Mouse (Mus musculus): ENCODE measurements at regions not wholly inside any gene's neighbourhood (a gene's known extent, or its start where the extent isn't known, plus 50 kb on each side); places are given as distances from the start of the nearest gene placed in this dataset.

- in situ Hi-C loops (cut with MboI; ENCODE audit: low sequenced_read_pairs in 2 of 2, unreplicated experiment in 2 of 2) = no loop called here
- no peak overlapping the region for H3K9ac ChIP-seq (ENCODE audit: insufficient read depth, low read depth, low read length, poor library complexity, severe bottlenecking)
Measured at GRCm38 (mm10) chr6:107661009-107661764, 131.6 kb downstream of the Lrrn1 start.

GRCm38 (mm10) chr6:107699298-107699697, 169.7 kb downstream of the Lrrn1 start:
- H3K36me3 ChIP-seq (ENCODE audit: control insufficient read depth, insufficient read depth, low read length, poor library complexity, severe bottlenecking) = no peaks in the 10 kb centered on the region
- in situ Hi-C loops (cut with MboI; ENCODE audit: low sequenced_read_pairs in 2 of 2, unreplicated experiment in 2 of 2) = no loop called here
- DNase-seq (ENCODE audit: low read depth, low spot score) = no peak
- H3K9me3 ChIP-seq (ENCODE audit: control insufficient read depth, insufficient read depth, low read depth, low read length) = no peaks in the 10 kb centered on the region
- no peak overlapping the region for H3K4me3 ChIP-seq (ENCODE audit: insufficient read depth in 1 of 2, low read depth in 1 of 2, low read length in 2 of 2, poor library complexity in 1 of 2, severe bottlenecking in 1 of 2)
- no peak for TF ChIP-seq HCFC1 (IDR thresholded peaks at IDR 0.05; ENCODE audit: borderline replicate concordance, insufficient read depth, low read length)
- TF ChIP-seq CHD2 (IDR thresholded peaks at IDR 0.05; ENCODE audit: low read depth, low read length) = no peak
- TF ChIP-seq ZNF384 (IDR thresholded peaks at IDR 0.05; ENCODE audit: low read depth, low read length) = no peak
- TF ChIP-seq MAFK (IDR thresholded peaks at IDR 0.05; ENCODE audit: insufficient read depth, low read depth, low read length) = no peak
- TF ChIP-seq ZC3H11A (IDR thresholded peaks at IDR 0.05; ENCODE audit: borderline replicate concordance, low read depth, low read length) = no peak
- no peaks in the 10 kb centered on the region for H3K4me1 ChIP-seq (ENCODE audit: control insufficient read depth in 2 of 2, insufficient read depth in 2 of 2, low read length in 2 of 2, poor library complexity in 1 of 2)
- no peak overlapping the region for H3K27ac ChIP-seq (ENCODE audit: insufficient read depth, low read depth, low read length, poor library complexity, severe bottlenecking)
- no peak overlapping the region for H3K9ac ChIP-seq (ENCODE audit: insufficient read depth, low read depth, low read length, poor library complexity, severe bottlenecking)

More at GRCm38 (mm10) chr6:107661009-107661764, 131.6 kb downstream of the Lrrn1 start:
- no peak overlapping the region for H3K27ac ChIP-seq (ENCODE audit: insufficient read depth, low read depth, low read length, poor library complexity, severe bottlenecking)
- no peak overlapping the region for H3K4me3 ChIP-seq (ENCODE audit: insufficient read depth in 1 of 2, low read depth in 1 of 2, low read length in 2 of 2, poor library complexity in 1 of 2, severe bottlenecking in 1 of 2)
- no peak for DNase-seq (ENCODE audit: low read depth, low spot score)
- no peaks in the 10 kb centered on the region for H3K4me1 ChIP-seq (ENCODE audit: control insufficient read depth in 2 of 2, insufficient read depth in 2 of 2, low read length in 2 of 2, poor library complexity in 1 of 2)
- H3K9me3 ChIP-seq (ENCODE audit: control insufficient read depth, insufficient read depth, low read depth, low read length) = no peaks in the 10 kb centered on the region
- H3K36me3 ChIP-seq (ENCODE audit: control insufficient read depth, insufficient read depth, low read length, poor library complexity, severe bottlenecking) = no peaks in the 10 kb centered on the region
- TF ChIP-seq MAFK (IDR thresholded peaks at IDR 0.05; ENCODE audit: insufficient read depth, low read depth, low read length) (no peak), ZC3H11A (IDR thresholded peaks at IDR 0.05; ENCODE audit: borderline replicate concordance, low read depth, low read length) (no peak), CHD2 (IDR thresholded peaks at IDR 0.05; ENCODE audit: low read depth, low read length) (no peak), ZNF384 (IDR thresholded peaks at IDR 0.05; ENCODE audit: low read depth, low read length) (no peak), HCFC1 (IDR thresholded peaks at IDR 0.05; ENCODE audit: borderline replicate concordance, insufficient read depth, low read length) (no peak)

GRCm38 (mm10) chr6:107708185-107708584, 178.6 kb downstream of the Lrrn1 start:
- Histone ChIP-seq H3K36me3 (ENCODE audit: control insufficient read depth, insufficient read depth, low read length, poor library complexity, severe bottlenecking) (no peaks in the 10 kb centered on the region), H3K9ac (ENCODE audit: insufficient read depth, low read depth, low read length, poor library complexity, severe bottlenecking) (no peak overlapping the region), H3K4me3 (ENCODE audit: insufficient read depth in 1 of 2, low read depth in 1 of 2, low read length in 2 of 2, poor library complexity in 1 of 2, severe bottlenecking in 1 of 2) (no peak overlapping the region), H3K9me3 (ENCODE audit: control insufficient read depth, insufficient read depth, low read depth, low read length) (no peaks in the 10 kb centered on the region), H3K4me1 (ENCODE audit: control insufficient read depth in 2 of 2, insufficient read depth in 2 of 2, low read length in 2 of 2, poor library complexity in 1 of 2) (no peaks in the 10 kb centered on the region), H3K27ac (ENCODE audit: insufficient read depth, low read depth, low read length, poor library complexity, severe bottlenecking) (no peak overlapping the region)
- no peak for DNase-seq (ENCODE audit: low read depth, low spot score)
- in situ Hi-C loops (cut with MboI; ENCODE audit: low sequenced_read_pairs in 2 of 2, unreplicated experiment in 2 of 2) = no loop called here
- no peak for TF ChIP-seq ZNF384 (IDR thresholded peaks at IDR 0.05; ENCODE audit: low read depth, low read length)
- TF ChIP-seq MAFK (IDR thresholded peaks at IDR 0.05; ENCODE audit: insufficient read depth, low read depth, low read length) = no peak
- no peak for TF ChIP-seq HCFC1 (IDR thresholded peaks at IDR 0.05; ENCODE audit: borderline replicate concordance, insufficient read depth, low read length)
- TF ChIP-seq ZC3H11A (IDR thresholded peaks at IDR 0.05; ENCODE audit: borderline replicate concordance, low read depth, low read length) = no peak
- TF ChIP-seq CHD2 (IDR thresholded peaks at IDR 0.05; ENCODE audit: low read depth, low read length) = no peak

- no peak for DNase-seq (ENCODE audit: low read depth, low spot score)
- Histone ChIP-seq H3K27ac (ENCODE audit: insufficient read depth, low read depth, low read length, poor library complexity, severe bottlenecking) (no peak overlapping the region), H3K9ac (ENCODE audit: insufficient read depth, low read depth, low read length, poor library complexity, severe bottlenecking) (no peak overlapping the region), H3K9me3 (ENCODE audit: control insufficient read depth, insufficient read depth, low read depth, low read length) (no peaks in the 10 kb centered on the region), H3K4me1 (ENCODE audit: control insufficient read depth in 2 of 2, insufficient read depth in 2 of 2, low read length in 2 of 2, poor library complexity in 1 of 2) (no peaks in the 10 kb centered on the region), H3K36me3 (ENCODE audit: control insufficient read depth, insufficient read depth, low read length, poor library complexity, severe bottlenecking) (no peaks in the 10 kb centered on the region), H3K4me3 (ENCODE audit: insufficient read depth in 1 of 2, low read depth in 1 of 2, low read length in 2 of 2, poor library complexity in 1 of 2, severe bottlenecking in 1 of 2) (no peak overlapping the region)
- TF ChIP-seq MAFK (IDR thresholded peaks at IDR 0.05; ENCODE audit: insufficient read depth, low read depth, low read length) = no peak
- no peak for TF ChIP-seq HCFC1 (IDR thresholded peaks at IDR 0.05; ENCODE audit: borderline replicate concordance, insufficient read depth, low read length)
- TF ChIP-seq CHD2 (IDR thresholded peaks at IDR 0.05; ENCODE audit: low read depth, low read length) = no peak
- no peak for TF ChIP-seq ZC3H11A (IDR thresholded peaks at IDR 0.05; ENCODE audit: borderline replicate concordance, low read depth, low read length)
- no peak for TF ChIP-seq ZNF384 (IDR thresholded peaks at IDR 0.05; ENCODE audit: low read depth, low read length)
- in situ Hi-C loops (cut with MboI; ENCODE audit: low sequenced_read_pairs in 2 of 2, unreplicated experiment in 2 of 2) = no loop called here
Measured at GRCm38 (mm10) chr6:107708608-107709007, 179.0 kb downstream of the Lrrn1 start.
